Mouse (Mus musculus): ENCODE measurements around the gene Gsap.
"Not testable (repeated sequence)": the region's sequence is repeated elsewhere in the genome, so short reads cannot be mapped to it uniquely, and the experiment has no call there.

Gsap gene
- long read RNA-seq, experiment 1, partial matches to known transcripts: 4 of 5 reads
- long read RNA-seq, experiment 1, other reads (novel, unspliced or antisense): 1 of 5 reads
- long read RNA-seq, experiment 2, partial matches to known transcripts: 4 of 5 reads
- long read RNA-seq, experiment 2, other reads (novel, unspliced or antisense): 1 of 5 reads

DNA sequence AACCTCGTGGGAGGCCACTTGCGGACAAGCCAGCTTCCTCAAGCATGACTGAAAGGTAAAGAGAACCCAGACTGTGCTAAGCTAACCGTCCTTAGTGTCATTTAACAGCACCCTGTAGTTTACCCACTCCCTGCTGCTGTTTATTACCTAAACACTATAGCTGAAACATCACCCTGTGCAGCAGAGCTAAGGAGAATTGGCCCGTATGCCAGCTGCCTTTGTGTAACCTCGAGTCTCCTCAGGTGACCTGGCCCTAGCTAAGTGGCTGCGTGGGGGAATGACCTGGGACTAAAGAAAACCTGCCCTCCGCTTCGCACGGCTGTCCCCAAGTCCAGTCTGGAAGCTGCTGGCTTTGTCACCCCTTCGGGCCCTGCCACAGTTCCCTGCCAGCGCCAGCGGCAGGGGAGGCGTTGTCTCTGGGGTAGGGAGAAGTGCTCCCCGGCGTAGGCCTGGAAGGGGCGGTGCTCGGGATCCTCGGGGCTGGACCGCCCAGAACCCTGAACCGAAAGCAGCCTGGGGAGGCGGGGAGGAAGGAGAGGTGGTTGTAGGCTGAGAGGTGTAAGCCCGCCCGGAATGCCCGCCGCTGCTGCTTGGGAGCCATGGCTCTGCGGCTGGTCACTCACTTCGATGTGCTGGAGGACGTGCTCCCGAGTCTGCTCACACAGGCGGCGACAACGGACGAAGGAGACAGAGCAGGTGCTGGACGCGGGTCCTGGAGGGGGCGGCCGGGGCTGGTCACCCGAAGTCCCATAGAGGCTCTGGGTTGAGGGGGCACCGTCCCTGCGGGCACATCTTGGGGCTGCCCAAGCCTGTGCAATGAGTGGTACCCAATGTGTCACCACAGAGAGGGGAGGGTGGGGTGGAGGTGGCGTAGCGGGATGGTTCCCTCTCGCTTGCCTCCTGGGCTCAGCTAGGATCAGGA lies at the start of gene Gsap:
Gene Gsap, plus strand, starts transcription at position 492 of the 922 bp plus-strand sequence.
- intact Hi-C loops (cut with DNase I): no loop called here

DNA sequence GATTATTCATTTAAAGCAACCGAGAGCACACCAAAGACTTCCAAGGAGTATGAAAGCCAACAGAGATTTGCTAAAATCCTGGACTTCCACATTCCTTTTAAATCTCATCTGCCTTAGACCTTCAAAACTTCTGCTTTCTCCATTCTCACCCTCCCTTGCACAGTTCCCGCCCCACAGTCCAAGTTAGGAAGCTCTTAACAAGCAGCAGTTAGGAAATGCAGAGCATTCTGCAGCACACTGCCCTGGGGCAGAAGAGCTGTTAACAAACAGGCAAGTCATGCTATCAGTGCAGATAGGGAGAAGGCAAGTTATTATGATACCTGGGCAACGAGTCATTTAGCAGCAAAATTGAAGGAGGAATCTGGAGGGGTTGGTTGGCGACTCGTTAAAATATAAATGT lies 49.5 kb upstream of the Gsap start:
- intact Hi-C loops (cut with DNase I): no loop called here

- intact Hi-C loops (cut with DNase I): no loop called here
These were observed 46.5 kb upstream of the Gsap start for GRCm38 (mm10) chr5:21139505-21139904.

- intact Hi-C loops (cut with DNase I): not testable (repeated sequence)
These were observed 44.9 kb upstream of the Gsap start for GRCm38 (mm10) chr5:21141133-21141551.

DNA sequence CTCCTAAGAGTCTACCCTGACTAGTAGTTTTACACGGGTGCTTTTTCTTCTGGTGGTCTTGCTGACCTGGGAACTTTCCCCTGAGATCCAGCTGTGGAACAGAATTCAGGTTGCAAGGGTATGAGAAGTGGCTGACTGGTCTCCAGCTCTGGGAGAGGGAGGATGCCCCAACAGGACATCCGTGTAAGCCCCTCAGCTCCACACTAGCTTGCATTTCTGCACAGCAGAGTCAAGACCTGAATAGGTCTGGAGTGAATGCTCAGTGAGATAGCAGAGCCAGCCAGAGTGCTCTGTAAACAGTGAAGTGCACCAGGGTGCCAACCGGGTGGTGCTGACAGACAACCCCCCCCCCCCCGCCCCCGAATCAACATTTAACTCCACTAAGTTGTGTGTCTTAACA lies 44.4 kb upstream of the Gsap start:
- intact Hi-C loops (cut with DNase I): no loop called here

DNA sequence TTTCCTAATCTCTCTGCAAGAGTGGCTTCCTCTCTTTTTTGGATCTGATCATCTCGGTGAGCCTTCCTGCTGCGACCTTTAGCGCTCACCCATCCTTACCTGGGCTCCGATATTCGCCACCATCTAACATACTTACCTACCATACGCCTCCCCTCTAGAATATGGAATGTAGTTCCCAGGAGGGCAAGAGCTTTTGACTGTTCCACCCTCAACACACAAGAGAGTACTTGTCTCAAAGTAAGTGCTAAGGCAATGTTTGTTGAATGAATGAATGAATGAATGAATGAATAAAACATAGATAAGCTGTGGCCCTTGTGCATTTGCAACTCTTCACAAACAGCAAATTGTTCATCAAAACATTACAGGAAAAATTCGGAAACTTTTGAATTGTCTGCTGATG lies 43.0 kb upstream of the Gsap start:
- intact Hi-C loops (cut with DNase I): no loop called here

DNA sequence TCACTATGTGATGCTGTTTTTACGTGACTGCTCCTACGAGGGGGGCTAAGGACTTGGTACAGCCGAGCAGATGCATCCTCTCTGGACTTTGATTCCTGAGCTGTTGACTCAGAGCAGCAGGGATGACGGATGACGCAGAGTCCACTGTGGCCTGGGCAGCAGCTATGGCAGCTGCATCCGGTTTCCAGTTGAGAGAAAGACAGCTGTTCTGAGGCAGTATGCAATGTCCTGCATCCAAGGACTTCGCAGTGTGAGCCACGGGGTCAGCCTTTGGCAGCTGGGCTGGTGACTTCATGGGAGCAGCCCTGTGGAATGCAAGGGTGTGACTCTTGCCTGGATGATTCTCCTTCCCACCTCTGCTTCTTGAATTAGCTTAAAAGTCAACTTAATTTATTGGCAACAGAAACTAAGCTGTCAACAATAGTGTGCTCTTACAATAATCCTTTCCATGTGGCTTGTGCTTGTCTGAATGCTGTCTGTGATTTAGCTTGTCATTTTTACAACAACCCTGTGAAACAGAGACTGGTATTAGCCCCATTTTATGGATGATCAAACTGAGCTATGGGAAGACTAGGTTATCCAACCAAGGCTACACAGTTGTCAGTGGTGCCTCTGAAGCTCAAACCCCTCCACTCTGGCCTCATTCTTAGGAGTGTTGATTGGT lies 41.4 kb upstream of the Gsap start:
- intact Hi-C loops (cut with DNase I): no loop called here

GRCm38 (mm10) chr5:21148358-21148757 lies 37.7 kb upstream of the Gsap start:
- intact Hi-C loops (cut with DNase I): no loop called here

- intact Hi-C loops (cut with DNase I): no loop called here
These were observed 32.4 kb upstream of the Gsap start for GRCm38 (mm10) chr5:21153672-21154071.

- intact Hi-C loops (cut with DNase I): no loop called here
These were observed 29.3 kb upstream of the Gsap start for GRCm38 (mm10) chr5:21156770-21157169.

- intact Hi-C loops (cut with DNase I): no loop called here
These were observed 26.5 kb upstream of the Gsap start for GRCm38 (mm10) chr5:21159536-21159935.

GRCm38 (mm10) chr5:21160781-21161180 lies 25.3 kb upstream of the Gsap start:
- intact Hi-C loops (cut with DNase I): no loop called here

DNA sequence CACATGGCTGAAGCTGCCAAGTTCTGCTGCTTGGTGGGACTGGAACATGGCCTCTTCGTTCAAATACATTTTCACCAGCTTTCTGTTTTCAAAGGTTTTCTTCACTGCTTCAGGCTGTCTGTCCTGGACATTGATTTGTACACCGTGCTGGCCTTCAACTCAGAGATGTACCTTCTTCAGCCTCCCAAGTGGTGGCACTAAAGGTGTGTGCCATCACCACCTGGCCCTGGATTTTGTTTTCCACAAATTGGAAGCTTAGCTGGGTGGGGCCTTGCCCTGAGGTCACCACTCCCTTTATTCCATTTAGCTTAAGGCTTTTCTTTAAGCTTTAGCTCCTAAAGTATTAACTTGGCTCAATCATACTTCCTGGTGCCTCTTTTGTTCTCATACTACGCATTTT lies 22.6 kb upstream of the Gsap start:
- intact Hi-C loops (cut with DNase I): no loop called here

DNA sequence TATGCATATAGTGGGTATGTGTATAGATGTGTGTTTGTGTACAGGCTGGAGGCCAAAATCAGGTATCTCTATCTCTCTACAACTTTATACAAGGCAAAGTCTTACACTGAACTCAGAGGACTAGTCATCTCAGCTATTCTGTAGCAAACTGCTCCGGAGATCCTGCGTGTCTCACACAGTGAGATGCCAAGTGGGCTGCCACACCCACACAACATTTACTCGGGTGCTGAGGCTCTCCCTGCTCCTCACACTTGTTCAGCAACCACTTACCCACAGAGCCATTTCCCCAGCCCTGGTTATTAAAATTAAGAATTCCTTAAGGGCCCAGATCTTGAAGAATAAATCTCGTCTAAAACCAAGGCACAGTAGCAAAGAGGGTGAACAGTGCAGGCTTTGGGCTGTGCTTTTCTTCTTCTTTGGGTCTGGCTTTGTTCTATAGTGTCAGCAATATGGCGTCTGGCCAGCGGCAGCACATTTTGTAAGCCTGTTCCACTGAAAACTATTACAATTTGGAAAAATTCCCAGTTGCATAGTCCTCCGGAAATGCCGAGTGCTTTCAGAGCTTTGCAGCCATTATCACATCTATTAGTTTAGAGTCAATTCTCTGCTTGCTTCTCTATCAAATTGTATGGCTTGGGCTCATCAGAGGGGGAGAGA lies 17.2 kb upstream of the Gsap start:
- intact Hi-C loops (cut with DNase I): no loop called here

DNA sequence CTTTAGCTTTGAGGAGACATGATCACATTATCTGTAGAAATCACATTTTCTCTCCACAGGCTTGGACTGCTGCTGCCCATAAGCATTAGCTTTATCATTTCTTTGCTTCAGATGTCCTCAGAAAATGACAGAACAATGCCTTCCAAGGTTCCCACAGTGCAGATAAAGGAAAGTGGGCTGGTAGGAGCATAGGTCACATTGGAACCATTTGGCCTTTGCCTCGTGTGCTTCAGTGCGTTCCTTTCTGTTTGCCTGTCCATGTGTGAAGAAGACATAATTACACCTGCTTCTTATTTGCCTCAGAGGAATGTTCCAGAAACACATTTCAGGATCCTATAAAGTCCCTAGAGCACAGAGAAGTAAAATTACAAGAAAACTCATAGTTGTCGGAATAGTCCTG lies 16.7 kb upstream of the Gsap start:
- intact Hi-C loops (cut with DNase I): no loop called here

GRCm38 (mm10) chr5:21169877-21170276 lies 16.2 kb upstream of the Gsap start:
- intact Hi-C loops (cut with DNase I): no loop called here

- intact Hi-C loops (cut with DNase I): no loop called here
These were observed 15.6 kb upstream of the Gsap start for GRCm38 (mm10) chr5:21170440-21170839.

DNA sequence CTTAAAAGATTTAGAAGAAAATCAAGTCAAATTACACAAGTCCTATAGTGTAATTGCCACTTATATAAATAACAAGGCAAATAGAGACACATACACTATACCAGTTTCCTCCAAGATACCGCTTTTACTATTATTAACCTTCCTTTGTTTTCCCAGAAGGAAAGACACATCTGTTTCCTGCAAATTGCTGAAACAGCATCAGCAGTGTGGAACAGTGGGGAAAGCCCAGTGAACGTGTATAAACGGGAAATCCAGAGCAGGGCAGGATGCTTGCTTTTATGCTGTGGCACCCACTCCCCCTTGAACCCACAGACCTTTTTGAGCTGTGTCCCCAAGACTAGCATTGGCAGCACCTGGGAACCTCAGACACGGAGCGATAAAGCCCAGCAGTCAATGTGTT lies 15.2 kb upstream of the Gsap start:
- intact Hi-C loops (cut with DNase I): no loop called here

GRCm38 (mm10) chr5:21171336-21171735 lies 14.7 kb upstream of the Gsap start:
- intact Hi-C loops (cut with DNase I): no loop called here

DNA sequence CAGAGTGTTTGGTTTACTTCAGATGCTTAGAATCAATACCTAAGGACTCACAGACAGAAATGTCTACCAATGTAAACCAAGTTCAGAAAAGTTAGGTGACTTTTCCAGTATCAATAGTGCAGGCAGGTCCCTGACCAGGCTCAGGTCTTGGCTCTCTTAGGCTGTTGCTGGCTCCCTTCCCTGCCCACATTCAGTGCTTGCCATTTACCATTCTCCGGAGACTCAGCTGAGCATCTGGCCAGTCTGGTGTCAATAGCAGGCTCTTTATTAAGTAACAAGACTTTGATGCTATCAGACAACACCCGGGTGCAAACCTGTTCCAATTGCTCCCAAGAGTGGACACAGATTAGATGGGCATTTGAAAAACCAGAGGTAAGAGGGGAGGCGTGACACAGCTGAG lies 13.7 kb upstream of the Gsap start:
- intact Hi-C loops (cut with DNase I): no loop called here
